ENCODE assay signal across 10 mouse cellular contexts in the genomic region with DNA sequence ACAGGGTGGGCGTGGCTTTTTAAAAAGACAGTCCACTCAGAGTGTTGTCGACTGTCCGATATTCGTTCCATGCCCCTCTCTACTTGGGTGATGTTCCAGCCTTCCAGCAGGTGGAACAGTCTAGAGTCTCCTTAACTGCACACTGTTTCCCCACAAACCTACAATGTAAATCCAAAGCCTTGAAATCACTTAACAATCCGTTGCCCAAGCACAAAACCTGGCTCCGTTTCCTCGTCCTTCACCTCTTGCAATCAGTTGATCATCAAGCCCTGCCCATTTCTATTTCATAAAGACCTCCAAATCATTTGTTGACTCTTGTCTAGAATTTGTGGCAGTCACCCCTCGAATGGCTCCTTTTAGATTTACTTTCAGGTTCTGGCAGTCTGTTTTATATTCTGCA. TPM values are rescaled to one million over a fixed set of nuclear protein-coding genes. Genes with fewer than 3 reads are reported as not detected.
DNase-seq lines count a peak whose midpoint lies in the region; ATAC-seq and TF ChIP-seq lines count a peak whose summit lies in the region.
"Had no signal": no experiment of that assay in that cellular context is flagged by ENCODE, and none has a peak within 500 bp of the region (broad histone marks: within the 10 kb centered on the region; RNA-seq: fewer than 3 reads in every experiment).

No protein-coding gene starts in this region.

- TF ChIP-seq CTCF in intestine, postnatal 0 days (IDR thresholded peaks at IDR 0.05; ENCODE audit: low read depth), result no peak
- TF ChIP-seq CTCF in forebrain, postnatal 0 days (IDR thresholded peaks at IDR 0.05; ENCODE audit: low read depth), result no peak

- ATAC-seq in intestine, embryonic 15.5 days, result no peak
- ATAC-seq in intestine, postnatal 0 days, result no peak
- ATAC-seq in forebrain, postnatal 0 days, result no peak
- ATAC-seq in midbrain, embryonic 13.5 days, result no peak

- H3K9ac ChIP-seq in intestine, embryonic 15.5 days, result no peak overlapping the region
- H3K9ac ChIP-seq in intestine, postnatal 0 days (ENCODE audit: low read depth, low read length), result no peak overlapping the region
- no peak overlapping the region for H3K9ac ChIP-seq in forebrain, postnatal 0 days
- no peak overlapping the region for H3K9ac ChIP-seq in midbrain, embryonic 13.5 days (replicated peaks)

- H3K36me3 ChIP-seq in intestine, embryonic 15.5 days, result no peaks in the 10 kb centered on the region
- 0 out of 2 replicates have a peak, but pooled peaks cover 6% of the 10 kb centered on the region for H3K36me3 ChIP-seq in intestine, postnatal 0 days (ENCODE audit: control insufficient read depth, insufficient read depth)
- H3K36me3 ChIP-seq in forebrain, postnatal 0 days (ENCODE audit: insufficient read depth), result 0 out of 2 replicates have a peak, but pooled peaks cover 9% of the 10 kb centered on the region
- H3K36me3 ChIP-seq in midbrain, embryonic 13.5 days, result peaks cover 9% of the 10 kb centered on the region; the same call in 1 of the 2 replicates

- 0 out of 2 replicates have a peak, but pooled peaks cover 7% of the 10 kb centered on the region for H3K4me1 ChIP-seq in intestine, embryonic 15.5 days (replicated peaks)
- no peaks in the 10 kb centered on the region for H3K4me1 ChIP-seq in intestine, postnatal 0 days (replicated peaks; ENCODE audit: control insufficient read depth, insufficient read depth, low read length)
- H3K4me1 ChIP-seq in forebrain, postnatal 0 days (ENCODE audit: insufficient read depth), result peaks cover 8% of the 10 kb centered on the region; the same call in 1 of the 2 replicates
- H3K4me1 ChIP-seq in midbrain, embryonic 13.5 days (replicated peaks), result peaks cover 18% of the 10 kb centered on the region

- H3K27ac ChIP-seq in intestine, embryonic 15.5 days, result no peak overlapping the region
- no peak overlapping the region for H3K27ac ChIP-seq in intestine, postnatal 0 days (ENCODE audit: low read depth, low read length)
- no peak overlapping the region for H3K27ac ChIP-seq in forebrain, postnatal 0 days (ENCODE audit: low read depth, low read length)
- H3K27ac ChIP-seq in midbrain, embryonic 13.5 days, result no peak overlapping the region

- H3K9me3 ChIP-seq in intestine, embryonic 15.5 days, result no peaks in the 10 kb centered on the region
- no peaks in the 10 kb centered on the region for H3K9me3 ChIP-seq in intestine, postnatal 0 days (ENCODE audit: control insufficient read depth)
- no peaks in the 10 kb centered on the region for H3K9me3 ChIP-seq in forebrain, postnatal 0 days (ENCODE audit: low read length)
- H3K9me3 ChIP-seq in midbrain, embryonic 13.5 days, result no peaks in the 10 kb centered on the region

- 83% methylated on average over 8 of the region's 8 CpGs for WGBS in intestine, embryonic 15.5 days
- 84% methylated on average over 8 of the region's 8 CpGs for WGBS in intestine, postnatal 0 days
- WGBS in forebrain, postnatal 0 days, result 81% methylated on average over 8 of the region's 8 CpGs
- 93% methylated on average over 8 of the region's 8 CpGs for WGBS in midbrain, embryonic 13.5 days

- DNase-seq in adrenal gland, postnatal 14 days, result peak; percentile 23
- no peak for DNase-seq in forebrain, postnatal 0 days
- DNase-seq in urinary bladder, postnatal 25 days (ENCODE audit: low spot score), result no peak
- no peak for DNase-seq in thymus, postnatal 10 days (ENCODE audit: low spot score in 2 of 2)
- no peak for DNase-seq in lung, postnatal 14 days
- DNase-seq: lung, postnatal 36 days; thymus, adult 2 months had no signal

- no peaks in the 10 kb centered on the region for H3K27me3 ChIP-seq in intestine, embryonic 15.5 days (replicated peaks)
- no peaks in the 10 kb centered on the region for H3K27me3 ChIP-seq in intestine, postnatal 0 days (replicated peaks; ENCODE audit: control insufficient read depth, insufficient read depth, low read length)
- H3K27me3 ChIP-seq in forebrain, postnatal 0 days (ENCODE audit: insufficient read depth, low read length), result no peaks in the 10 kb centered on the region
- peaks cover 4% of the 10 kb centered on the region; the same call in 1 of the 2 replicates for H3K27me3 ChIP-seq in midbrain, embryonic 13.5 days

- peak overlapping the region; percentile 61 for H3K4me2 ChIP-seq in intestine, embryonic 15.5 days (replicated peaks)
- no peak overlapping the region for H3K4me2 ChIP-seq in intestine, postnatal 0 days (replicated peaks; ENCODE audit: low read depth)
- peak overlapping the region; percentile 49 for H3K4me2 ChIP-seq in forebrain, postnatal 0 days (ENCODE audit: low read depth)
- H3K4me2 ChIP-seq in midbrain, embryonic 13.5 days (replicated peaks), result peak overlapping the region; percentile 59; the same call in 1 of the 2 replicates

- no peak overlapping the region for H3K4me3 ChIP-seq in intestine, embryonic 15.5 days (replicated peaks)
- no peak overlapping the region for H3K4me3 ChIP-seq in intestine, postnatal 0 days (ENCODE audit: low read depth, low read length)
- H3K4me3 ChIP-seq in forebrain, postnatal 0 days (ENCODE audit: low read depth, low read length), result peak overlapping the region; percentile 56
- peak overlapping the region; percentile 72; the same call in 1 of the 2 replicates for H3K4me3 ChIP-seq in midbrain, embryonic 13.5 days (replicated peaks)

RNA-seq across cellular contexts. Expression of a gene that starts 1.4 kb away (rescaled TPM):
- polyA plus RNA-seq in intestine, embryonic 15.5 days (2015; fragmentation: Nextera tagmentation; extraction: Ambion mirVana), result 35.4 and 37.9 TPM in 2 replicates
- polyA plus RNA-seq in intestine, postnatal 0 days (2015; fragmentation: Nextera tagmentation; extraction: Ambion mirVana), result 10.0 and 10.9 TPM in 2 replicates
- 35.9 and 36.3 TPM in 2 replicates for total RNA-seq in adrenal gland, postnatal 14 days (2021)
- 73.8 and 85.1 TPM in 2 replicates for total RNA-seq in forebrain, postnatal 0 days (2014; rRNA removed)
- polyA plus RNA-seq in forebrain, postnatal 0 days (2015; fragmentation: Nextera tagmentation; extraction: Ambion mirVana), result 50.9 and 60.5 TPM in 2 replicates
- 36.5 and 40.5 TPM in 2 replicates for polyA plus RNA-seq in midbrain, embryonic 13.5 days (2015; fragmentation: Nextera tagmentation; extraction: Ambion mirVana)

Comparison
In these comparisons a context has a peak if more than half of its experiments do, and no peak if none do; other contexts are left out.
1. H3K4me3 ChIP-seq: peak in forebrain, postnatal 0 days (single experiment) and midbrain, embryonic 13.5 days (single experiment); none in intestine, embryonic 15.5 days (single experiment) and intestine, postnatal 0 days (single experiment).